Mouse (Mus musculus) lung, postnatal 10 days (tissue): ENCODE measurements around the gene Mpg.
A peak's percentile ranks its signal among the peaks of the same experiment; 100 is the strongest.
"Not testable (repeated sequence)": the region's sequence is repeated elsewhere in the genome, so short reads cannot be mapped to it uniquely, and the experiment has no call there.

Experiments used
- DNase-seq: peaks from one replicate; pipeline ENCODE4 v3.0.0; 2021

The Mpg gene

DNA sequence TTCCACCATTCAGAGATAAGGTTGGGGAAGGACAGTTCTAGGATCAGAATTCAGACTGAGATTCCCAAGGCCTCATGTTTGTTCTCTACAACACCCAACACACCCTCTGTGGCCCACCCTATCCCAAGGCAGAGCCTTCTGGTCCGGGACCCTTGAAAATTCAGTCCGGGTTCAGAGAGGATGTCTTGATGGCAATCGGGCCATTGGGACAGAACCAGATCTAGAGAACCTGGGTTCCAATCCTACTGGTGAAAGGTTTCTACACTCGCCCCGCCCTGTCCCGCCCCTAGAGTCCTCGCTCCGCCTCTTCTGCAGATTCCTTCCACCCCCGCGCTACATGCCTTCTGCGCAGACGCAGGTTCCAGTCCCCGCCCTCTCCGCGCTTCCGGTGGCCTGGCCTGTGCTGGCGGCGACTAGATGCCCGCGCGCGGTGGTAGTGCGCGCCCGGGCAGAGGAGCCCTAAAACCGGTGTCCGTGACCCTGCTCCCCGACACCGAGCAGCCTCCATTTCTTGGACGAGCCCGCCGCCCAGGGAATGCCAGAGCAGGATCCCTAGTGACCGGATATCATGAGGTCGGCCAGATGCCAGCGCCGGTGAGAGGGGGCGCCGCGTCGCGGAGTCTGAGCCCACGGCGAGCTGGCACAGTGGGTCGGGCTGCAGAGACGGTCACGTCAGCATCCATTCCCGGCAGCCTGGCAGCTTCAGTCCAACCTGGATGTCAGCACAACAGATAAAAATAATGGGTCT is at the start of gene Mpg:
Mpg (plus strand) TSS at position 382 of the 748 bp plus-strand sequence.
- peak; percentile 92 for DNase-seq

DNA sequence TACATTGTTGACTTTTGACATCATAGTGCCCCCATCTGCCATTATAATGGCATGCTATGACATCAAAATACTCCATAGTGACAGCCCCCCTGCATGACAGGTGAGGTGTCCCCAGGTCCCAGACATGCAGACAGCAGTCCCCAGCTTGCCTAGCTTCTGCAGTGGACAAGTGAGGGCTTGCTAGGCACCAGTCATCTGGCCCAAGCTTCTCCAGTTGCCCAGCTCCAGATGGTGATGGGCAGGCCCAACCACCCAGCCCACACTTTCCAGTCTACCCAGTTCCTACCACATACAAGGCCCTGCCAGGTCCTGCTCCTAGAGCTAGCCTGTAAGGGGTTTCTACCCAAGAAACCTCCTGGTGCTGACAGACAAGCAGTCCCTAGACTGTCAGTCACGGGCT is 47.8 kb upstream of the Mpg start:
- no peak for DNase-seq

DNA sequence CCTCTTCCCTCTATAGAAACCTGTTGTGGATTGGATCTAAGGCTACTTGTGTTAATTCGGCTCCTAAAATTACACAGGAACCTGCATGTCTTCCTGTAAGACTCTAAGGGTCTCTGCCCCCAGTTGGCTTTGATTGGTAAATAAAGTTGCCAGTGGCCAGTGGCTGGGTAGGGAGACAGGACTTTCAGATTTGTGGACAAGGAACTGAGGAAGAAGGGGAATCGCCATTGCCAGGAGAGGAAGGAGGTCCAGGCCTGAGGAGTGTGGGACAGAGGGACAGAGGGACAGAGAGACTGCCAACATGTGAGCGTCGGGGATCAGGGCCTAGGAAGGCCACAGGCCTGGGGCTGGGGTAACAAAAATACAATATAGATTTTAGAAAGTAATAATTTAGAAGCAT is 45.1 kb upstream of the Mpg start:
- DNase-seq: no peak

DNA sequence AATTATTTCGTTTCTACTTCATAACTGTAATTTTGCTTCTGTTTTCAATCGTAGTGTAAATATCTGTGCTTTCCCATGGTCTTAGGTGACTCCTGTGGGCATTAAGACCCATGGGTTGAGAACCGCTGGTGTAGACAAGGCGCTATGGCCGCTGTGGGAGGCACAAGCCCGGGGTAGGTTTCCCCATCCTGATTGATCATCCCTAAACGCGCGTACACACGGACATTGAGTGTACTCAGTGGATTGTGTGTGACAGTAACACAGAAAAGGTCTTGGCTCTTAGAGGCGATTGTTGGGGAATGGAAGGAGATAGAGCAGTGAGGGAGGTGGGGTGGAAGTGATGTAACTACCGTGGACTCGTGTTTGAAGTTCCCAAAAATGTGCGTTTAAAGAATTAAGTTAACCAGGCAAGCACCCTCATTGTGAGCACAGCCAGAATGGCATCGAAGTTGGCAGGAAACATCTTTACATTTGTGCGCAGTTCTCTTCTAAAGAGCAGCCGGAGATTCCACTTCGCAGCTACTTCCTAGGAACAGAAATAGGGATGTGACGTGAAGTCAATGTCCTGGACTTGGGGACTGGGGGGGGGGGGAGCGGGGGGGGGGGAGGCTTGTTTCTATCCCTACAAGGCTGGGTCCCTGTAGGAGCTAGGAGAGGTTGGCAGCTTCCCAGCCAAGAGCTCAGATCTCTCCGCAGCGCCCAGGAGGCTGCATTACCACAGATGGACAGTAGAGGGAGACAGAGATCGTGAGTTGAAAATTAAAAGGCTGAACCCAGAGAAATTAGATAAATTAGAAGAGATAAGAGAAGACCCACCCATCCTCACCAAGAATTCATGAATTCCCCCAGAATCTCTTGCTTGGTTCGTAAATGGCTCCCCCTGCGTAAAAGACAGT is 44.1 kb upstream of the Mpg start:
- DNase-seq: peak; percentile 89

DNA sequence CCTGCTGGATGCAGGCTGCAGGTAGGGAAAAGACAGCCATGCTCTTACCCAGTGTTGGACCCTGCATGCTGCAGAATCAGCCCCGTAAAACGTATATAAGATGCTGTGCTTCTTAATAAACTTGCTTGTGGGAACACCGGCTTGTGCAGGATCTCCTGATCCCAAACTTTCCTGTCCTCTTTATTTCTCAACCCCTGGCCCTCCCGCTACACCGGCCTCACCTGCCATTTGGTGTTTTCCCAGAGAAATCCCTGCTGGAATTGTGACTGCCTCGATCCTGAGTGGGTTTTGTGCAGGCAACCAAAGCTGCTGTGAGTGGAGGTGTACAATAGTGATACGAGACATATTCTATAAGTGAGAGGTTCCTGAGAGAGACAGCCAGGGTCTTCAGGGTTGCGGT is 41.8 kb upstream of the Mpg start:
- no peak for DNase-seq

DNA sequence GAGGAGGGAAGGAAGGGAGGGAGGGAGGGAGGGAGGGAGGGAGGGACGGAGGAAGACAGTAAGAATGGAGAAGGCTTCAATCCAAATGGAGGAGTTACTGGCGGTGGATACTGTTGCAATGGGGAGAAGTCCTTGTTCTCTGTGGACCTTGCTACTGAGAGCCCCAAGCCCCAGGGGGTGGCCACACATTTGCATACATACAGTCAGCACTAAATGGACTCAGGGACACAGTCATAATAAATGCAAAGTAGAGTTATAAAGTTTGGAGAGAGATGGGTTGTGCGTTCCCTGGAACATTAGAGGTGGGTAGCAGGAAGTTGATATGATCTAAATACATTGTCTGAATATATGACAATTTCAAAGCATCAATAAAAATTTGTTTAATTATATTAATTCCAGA is 40.3 kb upstream of the Mpg start:
- DNase-seq: no peak

DNA sequence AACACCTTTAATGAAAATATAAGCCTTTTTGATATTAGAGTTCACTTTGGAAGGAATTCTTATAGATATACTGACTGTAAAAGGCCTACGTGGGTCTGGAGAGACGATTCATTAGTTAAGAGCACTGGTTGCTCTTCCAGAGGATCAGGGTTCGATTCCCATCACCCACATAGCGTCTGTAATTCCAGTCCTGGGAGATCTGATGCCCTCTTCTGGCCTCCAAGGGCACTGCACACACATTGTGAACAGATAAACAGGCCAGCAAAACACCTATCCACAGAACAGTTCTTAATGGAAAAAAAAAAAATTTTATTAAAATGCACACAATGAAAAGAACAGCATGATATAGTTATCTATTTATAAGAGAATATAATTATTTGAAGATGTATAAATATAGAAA is 39.0 kb upstream of the Mpg start:
- no peak for DNase-seq

DNA sequence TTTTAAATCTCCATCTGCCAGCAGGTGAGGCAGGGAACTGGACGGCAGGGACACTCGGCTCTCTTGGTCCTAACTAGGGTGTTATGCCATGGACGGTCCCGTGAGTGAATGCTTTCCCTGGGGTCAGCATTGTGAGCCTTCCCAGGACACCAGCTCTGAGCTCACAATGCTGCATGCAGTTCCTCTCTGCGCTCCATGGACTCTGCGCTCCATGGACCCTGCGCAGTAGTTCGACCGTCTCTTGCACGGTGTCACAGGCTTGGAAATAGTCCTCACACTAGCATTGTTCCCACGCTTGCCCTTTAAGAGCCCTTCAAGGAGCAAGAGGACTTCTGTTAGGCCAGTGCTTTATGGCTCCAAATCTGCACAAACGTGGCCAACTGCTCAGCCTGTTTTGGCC is 37.4 kb upstream of the Mpg start:
- no peak for DNase-seq

DNA sequence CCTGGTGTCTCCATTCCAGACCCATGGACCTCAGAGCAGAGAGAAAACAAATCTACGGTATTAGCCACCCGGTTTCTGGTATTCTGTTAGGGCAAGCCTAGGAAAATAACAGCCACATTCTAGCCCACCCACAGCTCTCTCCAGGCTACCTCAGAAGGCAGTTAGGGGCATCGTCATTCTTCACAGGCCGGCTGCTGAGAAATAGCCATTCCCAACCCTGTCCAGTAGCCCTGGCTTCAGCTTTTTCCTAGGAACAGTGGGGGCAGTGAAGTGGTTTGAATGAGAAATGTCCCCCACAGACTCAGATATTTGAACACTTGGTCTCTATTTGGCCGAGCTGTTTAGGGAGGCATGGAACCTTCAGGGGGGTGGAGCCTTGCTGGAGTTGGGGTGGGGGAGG is 36.9 kb upstream of the Mpg start:
- no peak for DNase-seq

DNA sequence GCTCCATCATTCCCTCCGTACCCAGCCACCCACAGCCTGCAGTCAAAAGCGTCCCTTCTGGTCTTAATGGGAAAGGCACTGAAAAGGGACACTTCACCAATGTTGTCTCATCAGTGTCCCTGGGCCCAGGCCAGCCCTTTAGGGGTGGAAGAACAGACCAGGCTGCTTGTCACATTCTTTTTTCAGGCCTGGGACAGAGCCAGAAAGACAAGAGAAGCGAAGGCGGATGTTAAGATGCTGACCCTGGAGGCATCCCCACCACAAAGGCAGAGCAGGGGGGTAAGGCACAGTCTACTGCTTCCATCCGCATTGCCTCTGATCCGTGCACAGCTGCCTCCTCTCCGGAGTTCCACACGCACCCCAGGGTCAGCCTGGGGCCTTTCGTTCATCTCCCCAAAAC is 36.2 kb upstream of the Mpg start:
- DNase-seq: peak; percentile 73

DNA sequence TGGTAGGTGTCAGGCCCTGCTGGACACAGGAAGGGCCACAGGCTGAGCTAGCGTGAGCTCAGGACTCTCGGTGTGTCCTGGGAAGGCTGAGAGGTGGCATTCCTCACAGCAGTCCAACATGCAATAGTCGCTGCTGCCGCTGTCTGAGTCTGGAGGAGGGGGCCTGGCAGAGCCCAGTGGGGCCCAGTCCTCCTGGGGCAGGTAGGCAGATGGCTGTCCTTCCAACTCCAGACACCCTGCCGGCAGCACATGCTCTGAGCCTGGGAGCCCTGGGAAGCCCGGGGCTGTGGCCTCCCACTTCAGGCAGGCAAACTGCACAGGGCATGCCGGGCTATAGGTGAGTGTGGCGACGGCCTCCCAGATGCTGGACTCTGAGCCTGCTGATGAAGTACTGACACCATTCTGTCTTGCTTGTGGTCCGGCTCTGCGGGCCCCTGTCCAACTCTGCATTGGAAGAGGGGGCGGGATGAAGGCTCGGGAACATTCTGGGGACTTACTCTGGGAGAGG is 35.6 kb upstream of the Mpg start:
- DNase-seq: no peak

DNA sequence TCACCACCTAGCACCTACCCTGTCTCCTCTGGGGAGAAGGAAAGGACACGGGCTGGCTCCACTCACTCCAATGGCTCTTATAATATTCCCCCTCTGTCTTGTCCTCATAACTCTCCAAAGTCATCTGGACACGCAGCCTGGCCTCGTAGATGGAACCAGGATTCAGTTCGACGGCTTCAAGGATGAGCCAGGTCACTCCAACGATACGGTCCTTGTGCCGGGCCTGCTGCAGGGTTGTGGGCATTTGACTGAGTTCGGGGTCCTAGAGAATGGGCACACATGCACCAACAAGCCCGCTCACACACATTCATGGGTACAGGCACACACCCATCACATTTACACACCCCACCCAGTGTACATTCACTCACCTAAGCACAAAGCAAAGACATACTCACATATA is 33.1 kb upstream of the Mpg start:
- DNase-seq: no peak

DNA sequence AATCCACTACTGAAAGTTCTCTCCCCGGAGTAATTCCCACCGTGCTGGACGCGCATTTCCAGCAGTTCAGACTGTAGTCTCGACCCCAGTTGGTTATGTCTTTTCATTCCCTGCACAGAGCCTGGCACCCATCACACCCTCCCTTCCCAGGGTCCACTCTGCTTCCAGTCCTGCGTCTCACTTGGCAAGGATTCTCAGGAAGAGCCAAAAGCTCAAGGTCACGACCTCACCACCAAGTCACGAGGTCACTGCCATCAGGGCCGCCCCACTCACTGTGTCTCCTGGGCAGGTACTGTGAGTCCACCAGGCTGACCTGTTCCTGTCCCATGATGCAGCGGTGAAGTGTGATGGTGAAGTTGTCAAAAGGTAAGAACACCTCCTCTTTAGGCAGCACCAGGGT is 32.2 kb upstream of the Mpg start:
- no peak for DNase-seq

DNA sequence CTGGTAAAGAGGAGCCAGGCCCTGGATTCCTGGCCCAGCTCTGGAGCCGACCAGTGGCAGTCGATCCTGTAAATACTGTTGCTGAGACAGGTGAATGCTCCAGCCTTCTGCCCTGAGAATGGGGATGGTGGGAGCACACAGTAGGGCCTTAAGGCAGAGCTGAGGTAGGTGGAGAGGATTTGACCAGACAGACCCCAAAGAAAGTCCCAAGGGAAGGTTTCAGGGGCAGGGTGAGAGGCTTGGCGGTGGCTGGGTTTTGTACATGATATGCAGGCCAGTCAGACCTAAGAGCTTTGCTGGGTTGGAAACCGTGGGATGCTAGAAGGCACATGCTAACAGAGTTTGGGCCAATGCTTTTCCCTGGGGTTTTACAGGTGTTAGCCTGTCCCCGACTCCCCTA is 31.7 kb upstream of the Mpg start:
- no peak for DNase-seq

DNA sequence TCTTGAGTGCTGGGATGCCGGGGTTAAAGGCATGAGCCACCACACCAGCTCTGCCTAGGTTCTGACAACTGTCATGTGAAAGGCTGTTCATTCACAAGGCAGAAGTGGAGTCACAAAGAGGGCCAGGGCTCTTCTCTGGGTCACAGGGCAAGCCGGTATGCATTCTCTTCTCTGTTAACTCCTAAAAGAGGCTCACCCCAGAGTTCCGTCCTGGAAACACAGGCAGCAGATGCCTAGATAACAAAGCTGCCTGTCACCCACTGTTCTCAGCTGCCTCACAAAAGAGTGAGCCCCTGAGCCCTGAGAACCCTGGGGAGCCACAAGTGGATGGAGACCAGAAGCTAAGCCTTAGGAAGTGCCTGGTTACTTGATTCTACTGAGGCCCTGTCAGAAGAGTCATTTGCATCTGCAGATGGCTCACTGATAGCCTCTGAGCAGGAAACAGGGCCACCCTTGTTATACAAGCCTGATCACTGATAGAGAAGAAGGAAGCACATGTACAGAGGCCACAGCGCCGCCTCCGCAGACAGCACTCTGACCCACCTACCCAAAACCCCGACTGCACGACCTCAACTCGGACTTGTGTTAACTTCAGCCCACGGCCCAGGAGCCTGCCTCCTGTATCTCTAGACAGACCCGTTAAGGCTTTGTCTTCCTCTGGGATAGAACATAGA is 30.3 kb upstream of the Mpg start:
- no peak for DNase-seq

DNA sequence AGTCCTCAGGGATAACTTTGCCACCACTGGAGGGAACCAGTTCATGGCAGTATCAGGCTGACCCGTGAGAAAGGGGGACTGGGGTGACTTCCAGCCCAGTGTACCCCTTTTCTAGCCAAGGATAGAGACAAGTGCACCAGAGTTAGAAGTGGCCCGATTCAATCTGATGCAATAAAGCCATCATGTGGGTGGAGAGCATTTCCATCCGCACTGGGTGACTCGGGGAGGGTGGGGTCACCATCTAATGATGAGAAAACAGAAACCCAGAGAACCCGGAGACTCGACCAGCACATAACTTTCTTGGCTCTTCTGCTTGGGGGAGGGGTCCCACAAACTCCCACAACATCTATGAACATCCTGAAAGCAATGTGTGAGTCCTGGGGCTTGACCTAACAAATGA is 29.6 kb upstream of the Mpg start:
- no peak for DNase-seq

DNA sequence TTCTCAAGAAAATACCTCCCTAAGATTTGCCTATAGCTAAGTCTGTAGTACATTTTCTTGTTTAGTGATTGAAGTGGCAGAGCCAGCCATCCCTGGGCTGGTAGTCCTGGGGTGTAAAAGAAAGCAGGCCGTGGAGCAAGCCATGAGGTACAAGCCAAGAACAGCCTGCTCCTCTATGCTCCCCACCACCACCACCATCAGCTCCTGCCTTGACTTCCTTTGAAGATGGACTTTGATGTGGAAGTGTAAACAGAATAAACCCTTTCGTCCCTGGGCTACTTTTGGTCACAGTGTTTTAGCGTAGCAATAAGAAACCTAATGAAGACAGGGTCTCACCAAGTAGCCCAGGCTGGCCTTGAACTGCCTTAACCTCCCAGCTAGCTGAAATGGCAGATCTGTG is 28.5 kb upstream of the Mpg start:
- no peak for DNase-seq

DNA sequence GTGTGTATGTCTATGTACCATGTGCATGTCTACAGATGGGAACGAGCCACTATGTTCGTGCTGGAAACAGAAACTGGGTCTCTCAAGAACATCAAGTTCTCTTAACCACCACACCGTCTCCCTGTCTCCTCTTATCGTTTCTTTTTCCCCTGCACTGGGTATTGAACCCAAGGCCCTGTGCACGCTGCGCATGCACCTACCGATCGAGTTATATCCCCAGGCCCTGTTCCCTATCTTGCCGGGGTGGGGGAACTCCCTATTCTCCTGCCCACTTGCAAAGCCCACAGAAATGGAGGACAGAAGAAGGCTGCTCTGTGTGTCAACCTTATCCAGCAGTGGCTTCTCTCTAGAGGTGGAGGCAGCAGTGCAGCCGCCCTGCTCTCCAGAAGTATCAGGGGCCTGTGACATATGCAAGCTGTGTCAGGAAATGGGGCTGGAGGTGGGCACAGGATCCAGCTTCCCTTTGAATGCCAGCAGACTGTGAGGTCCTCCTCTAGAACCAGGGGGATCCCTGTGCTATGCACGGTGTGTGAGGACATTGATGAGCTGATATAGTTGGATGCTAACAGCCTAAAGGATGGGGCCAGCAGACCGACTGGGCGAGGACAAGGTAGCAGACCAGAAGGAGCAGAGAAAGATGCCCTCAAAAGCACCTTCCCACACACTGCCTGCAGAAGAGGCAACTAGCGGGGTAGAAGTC is 27.9 kb upstream of the Mpg start:
- no peak for DNase-seq

DNA sequence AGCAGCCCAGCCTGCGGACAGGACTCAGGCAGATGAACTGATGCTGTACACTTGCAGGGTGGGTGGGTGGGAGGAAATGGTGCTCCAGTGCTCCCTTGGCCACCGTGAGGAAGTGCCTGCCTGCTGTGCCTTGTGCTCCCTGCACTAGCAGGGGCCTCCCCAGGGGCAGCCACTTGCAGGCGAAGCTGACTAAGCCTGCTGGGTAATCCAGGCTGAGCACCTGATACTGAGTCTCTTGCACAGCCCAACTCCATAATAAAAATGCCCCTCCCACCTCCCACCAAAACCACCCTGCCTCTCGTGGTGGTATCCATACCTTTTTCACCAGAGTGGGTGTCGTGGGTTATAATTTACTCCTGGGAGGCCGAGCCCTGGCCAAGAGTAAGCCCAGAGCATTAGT is 27.1 kb upstream of the Mpg start:
- no peak for DNase-seq

DNA sequence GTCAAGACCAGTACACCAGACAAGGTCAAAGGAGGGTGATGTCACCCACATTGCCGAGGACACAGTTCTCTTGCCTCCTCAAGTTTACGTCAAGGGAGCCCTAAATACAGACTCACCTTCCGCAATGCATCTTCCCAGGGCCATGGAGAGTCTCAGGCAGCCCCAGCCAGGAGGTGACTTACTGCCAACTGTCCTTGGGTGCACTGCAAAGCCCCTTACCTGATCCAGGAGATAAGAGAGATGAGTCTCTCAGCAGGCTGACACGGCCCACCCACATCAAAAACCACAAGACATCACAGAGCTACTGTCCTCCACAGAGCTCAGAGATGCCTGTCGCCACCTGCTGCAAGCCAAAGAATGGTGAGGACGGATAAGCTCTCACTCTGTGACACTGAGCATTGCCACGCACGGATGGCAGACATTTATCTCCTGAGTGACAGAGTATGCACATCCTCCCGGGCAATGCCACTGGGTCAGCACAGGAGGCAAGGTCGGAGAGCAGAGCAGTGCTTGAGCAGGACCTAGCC is 26.2 kb upstream of the Mpg start, which contains the start of gene Il9r:
Il9r (minus strand) TSS at position 205 of the 527 bp plus-strand sequence.
- no peak for DNase-seq

DNA sequence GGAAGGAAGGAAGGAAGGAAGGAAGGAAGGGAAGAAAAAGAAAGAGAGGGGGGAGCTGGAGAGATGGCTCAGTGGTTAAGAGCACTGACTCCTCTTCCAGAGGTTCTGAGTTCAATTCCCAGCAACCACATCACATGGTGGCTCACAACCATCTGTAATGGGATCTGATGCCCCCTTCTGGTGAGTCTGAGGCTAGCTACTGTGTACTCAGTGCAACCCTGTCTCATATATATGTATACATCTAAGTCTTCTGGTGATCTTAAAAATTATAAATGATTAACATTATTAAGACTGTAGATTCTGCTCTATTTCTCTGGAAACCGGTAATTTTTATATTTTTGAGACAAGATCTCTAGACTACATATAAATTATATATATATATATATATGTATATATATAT is 25.3 kb upstream of the Mpg start:
- not testable (repeated sequence) for DNase-seq

DNA sequence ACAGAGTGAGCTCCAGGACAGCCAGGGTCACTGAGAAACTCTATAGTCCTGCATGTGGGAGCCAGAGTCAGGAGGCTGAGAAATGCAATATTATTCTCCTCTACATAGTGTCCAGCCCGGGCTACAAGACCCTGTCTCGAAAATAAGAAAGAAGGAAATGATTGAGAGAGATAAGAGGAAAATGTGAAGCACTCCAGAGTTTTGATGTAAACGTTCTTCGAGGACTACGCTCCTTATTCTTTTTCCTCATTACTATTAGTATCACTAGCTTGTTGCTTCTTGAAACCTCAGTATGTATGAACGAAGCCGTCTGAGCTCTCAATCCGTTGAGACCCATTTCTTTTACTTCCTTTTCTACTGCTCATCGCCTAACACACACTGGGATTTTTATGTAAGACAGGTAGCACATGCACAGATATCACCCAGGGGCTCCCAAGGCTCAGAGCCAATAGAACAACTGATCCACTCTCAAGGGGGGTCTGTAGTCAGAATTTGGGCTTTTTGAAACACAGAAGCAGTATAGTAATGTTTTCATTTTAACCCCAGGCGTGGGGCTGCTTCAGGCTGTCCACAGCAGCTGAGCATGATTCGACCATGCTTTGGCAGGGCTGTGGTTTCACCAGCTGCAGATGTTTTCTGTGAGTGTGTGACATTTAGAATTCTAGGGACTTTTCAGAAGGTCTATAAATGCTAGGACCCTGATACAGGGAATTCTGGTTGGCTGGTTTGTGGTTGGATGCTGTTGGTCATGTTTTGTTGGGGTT is 24.2 kb upstream of the Mpg start:
- no peak for DNase-seq
